Mouse (Mus musculus) thymus, adult 2 months (tissue): ENCODE measurements around the gene Rad23a.

Source experiments
- CTCF ChIP-seq: fragments of 200-500 bp; IDR thresholded peaks from 2 replicates; pipeline ENCODE4 v1.5.1; 2012; ENCODE audit warnings: mild to moderate bottlenecking, control low read depth, low read length, moderate library complexity, borderline replicate concordance; ENCODE audit not compliant: control insufficient read depth, poor library complexity, insufficient read depth; ENCODE audit errors: extremely low read depth
- POLR2A ChIP-seq: fragments of 200-500 bp; IDR thresholded peaks from 2 replicates; pipeline ENCODE4 v1.6.1; 2012; ENCODE audit warnings: mild to moderate bottlenecking, low read length, control low read depth, moderate library complexity; ENCODE audit not compliant: control insufficient read depth, poor library complexity, insufficient read depth; ENCODE audit errors: extremely low read depth

DNA sequence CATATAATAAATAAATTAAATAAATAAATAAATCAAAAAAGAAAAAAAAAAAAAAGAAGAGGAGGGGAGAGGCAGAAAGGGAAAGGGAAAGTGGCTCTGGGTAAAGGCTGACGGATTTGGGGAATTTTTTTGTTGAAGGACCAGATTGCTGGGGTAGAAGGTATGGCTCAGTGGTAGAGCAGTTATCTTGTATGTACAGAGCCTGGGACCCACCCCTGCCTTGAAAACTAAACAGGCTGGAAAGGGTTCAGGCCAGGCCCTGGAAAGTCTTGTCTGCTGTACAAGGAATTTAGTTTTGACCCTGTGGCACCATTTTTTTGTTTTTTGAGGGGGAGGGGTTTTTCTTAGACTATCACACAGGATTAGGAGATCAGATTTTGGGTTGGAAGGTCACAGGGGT is 38.5 kb upstream of the Rad23a start:
- TF ChIP-seq CTCF (no peak), POLR2A (no peak)
